Mouse (Mus musculus): ENCODE data around the gene Hist1h2bl. TPM values are rescaled to one million over a fixed set of nuclear protein-coding genes. Genes with fewer than 3 reads are reported as not detected.
"Not testable (repeated sequence)": the region's sequence is repeated elsewhere in the genome, so short reads cannot be mapped to it uniquely, and the experiment has no call there.

Hist1h2bl gene
- polyA plus RNA-seq, 1 experiment: 1.0 TPM

DNA sequence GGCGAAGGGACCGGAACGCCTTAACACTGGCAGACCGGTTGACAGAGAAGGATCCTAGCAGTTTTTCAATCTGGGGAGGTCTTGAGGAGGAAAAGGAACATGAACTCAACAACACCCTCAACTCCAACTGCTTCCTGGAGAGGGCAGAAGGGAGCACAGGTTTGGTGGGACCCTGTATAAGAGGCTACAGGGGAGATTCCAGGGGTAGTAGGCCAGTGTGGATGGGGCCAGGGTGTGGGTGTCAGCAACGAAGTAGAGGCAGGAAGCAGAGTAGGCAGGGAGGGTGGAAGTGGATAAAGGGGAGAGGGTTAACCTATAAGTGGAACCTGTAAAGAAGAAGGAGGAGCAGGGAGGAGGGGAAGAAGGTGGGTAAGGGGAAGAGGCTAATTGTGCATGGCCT, 17.5 kb upstream of the Hist1h2bl start:
- Histone ChIP-seq H3K4me3 (ENCODE audit: insufficient read depth, low read depth, low read length) (no peak overlapping the region), H3K27ac (ENCODE audit: insufficient read depth, low read depth, low read length) (no peak overlapping the region), H3K4me1 (ENCODE audit: control insufficient read depth, insufficient read depth, low read length) (no peaks in the 10 kb centered on the region), H3K27me3 (replicated peaks; ENCODE audit: control insufficient read depth, insufficient read depth, low read length) (no peaks in the 10 kb centered on the region), H3K36me3 (ENCODE audit: control insufficient read depth, insufficient read depth, low read length) (no peaks in the 10 kb centered on the region)
- TF ChIP-seq POLR2A (IDR thresholded peaks at IDR 0.05; ENCODE audit: low read depth, low read length) (no peak), CTCF (conservative IDR thresholded peaks at IDR 0.05; ENCODE audit: insufficient read depth, insufficient read length, low read depth, low read length) (no peak)
- WGBS: 78% methylated on average over 5 of the region's 5 CpGs
- DNase-seq: no peak

DNA sequence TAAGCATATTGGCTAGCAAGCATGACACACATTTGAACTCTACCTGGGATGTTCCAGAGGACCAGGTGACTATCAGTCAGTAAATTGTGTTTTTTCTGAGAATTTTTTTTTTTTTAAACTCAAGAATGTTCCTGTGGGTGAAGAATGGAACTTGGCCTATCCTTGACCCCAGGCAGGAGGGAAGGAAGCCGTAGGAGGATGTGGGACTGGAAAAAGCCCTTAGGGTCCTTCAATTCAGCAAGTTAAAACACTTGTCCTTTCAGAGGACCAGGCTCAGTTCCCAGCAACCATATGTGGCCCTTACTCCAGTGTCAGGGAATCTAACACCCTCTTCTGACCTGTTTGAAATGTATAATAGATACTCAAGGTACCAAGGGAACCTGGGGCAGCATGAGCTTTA, 13.6 kb upstream of the Hist1h2bl start:
- DNase-seq: no peak

DNA sequence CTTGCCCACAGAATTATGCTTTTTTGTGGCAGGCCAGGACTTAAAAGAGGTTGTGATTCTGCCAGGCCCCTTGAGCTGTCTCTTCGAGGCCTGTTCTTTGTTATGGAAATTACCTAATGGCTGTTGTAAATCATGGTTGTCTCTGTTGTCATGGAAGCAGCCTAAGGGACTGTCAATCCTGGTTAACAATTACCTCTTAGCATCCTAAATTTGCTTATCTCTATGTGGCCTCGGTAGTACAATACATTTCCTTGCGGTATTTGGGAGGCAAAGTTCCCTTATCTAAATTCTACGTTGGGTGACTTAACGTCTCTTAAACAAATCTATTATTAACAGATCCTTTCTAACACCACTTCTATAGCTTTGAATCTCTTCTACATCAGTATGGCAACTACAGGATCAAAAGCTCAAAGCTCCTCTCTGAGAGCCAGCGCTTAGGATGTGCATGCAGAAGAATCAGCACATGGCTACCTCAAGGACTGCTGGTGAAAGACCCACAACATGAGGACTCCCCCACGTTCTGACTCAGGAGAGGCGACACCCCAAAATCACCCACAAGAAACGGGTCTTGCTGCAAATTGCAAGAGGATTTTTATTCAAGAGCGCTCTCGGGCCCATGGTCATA, 12.1 kb upstream of the Hist1h2bl start:
- H3K4me1 ChIP-seq (ENCODE audit: control insufficient read depth, insufficient read depth, low read length): no peaks in the 10 kb centered on the region
- WGBS: 64% methylated on average over 11 of the region's 11 CpGs

More for the DNA sequence above, 13.6 kb upstream of the Hist1h2bl start:
- TF ChIP-seq CTCF (conservative IDR thresholded peaks at IDR 0.05; ENCODE audit: insufficient read depth, insufficient read length, low read depth, low read length) (no peak), POLR2A (IDR thresholded peaks at IDR 0.05; ENCODE audit: low read depth, low read length) (no peak)
- Histone ChIP-seq H3K27me3 (replicated peaks; ENCODE audit: control insufficient read depth, insufficient read depth, low read length) (no peaks in the 10 kb centered on the region), H3K4me1 (ENCODE audit: control insufficient read depth, insufficient read depth, low read length) (no peaks in the 10 kb centered on the region), H3K27ac (ENCODE audit: insufficient read depth, low read depth, low read length) (no peak overlapping the region), H3K36me3 (ENCODE audit: control insufficient read depth, insufficient read depth, low read length) (no peaks in the 10 kb centered on the region), H3K4me3 (ENCODE audit: insufficient read depth, low read depth, low read length) (no peak overlapping the region)
- WGBS: 53% methylated on average over 1 of the region's 1 CpGs

DNA sequence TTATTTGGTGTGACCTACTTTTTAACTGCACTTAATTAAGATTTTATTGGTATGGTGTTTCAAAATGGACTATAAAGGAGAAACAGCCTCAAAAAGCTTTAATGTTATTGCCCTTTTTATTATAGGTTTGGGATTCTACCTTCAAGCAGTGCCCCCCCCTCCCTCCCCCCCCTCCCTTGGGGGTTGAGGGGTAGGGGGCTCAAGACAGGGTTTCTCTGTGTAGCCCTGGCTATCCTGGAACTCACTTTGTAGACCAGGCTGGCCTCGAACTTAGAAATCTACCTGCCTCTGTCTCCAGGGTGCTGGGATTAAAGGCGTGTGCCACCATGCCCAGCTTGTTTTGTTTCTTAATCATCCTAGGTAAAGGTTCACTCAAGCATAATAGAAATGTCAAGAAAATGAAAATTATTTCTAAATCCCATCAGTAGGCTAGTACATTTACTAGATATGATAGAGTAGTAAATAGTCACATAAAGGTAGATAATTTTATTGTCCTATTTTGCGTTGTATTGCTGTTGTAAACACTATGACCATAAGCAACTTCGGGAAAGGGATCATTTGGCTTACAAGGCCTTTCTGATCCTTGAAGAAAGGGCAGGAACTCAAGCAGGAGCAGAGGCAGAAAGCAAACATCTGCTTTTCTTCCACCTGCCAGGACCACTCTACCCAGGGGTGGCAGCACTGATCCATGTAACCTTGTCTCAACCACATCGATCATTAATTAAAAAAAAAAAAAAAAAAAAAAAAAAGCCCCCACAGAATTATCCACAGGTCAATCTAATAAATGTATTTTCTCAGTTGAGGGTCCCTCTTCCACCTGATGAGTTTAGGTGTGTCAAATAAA, 7.3 kb upstream of the Hist1h2bl start:
- Histone ChIP-seq H3K4me3 (ENCODE audit: insufficient read depth, low read depth, low read length) (no peak overlapping the region), H3K27me3 (replicated peaks; ENCODE audit: control insufficient read depth, insufficient read depth, low read length) (peaks cover 1% of the 10 kb centered on the region; the same call in 1 of the 2 replicates), H3K27ac (ENCODE audit: insufficient read depth, low read depth, low read length) (no peak overlapping the region), H3K36me3 (ENCODE audit: control insufficient read depth, insufficient read depth, low read length) (no peaks in the 10 kb centered on the region), H3K4me1 (ENCODE audit: control insufficient read depth, insufficient read depth, low read length) (no peaks in the 10 kb centered on the region; the same call in 1 of the 2 replicates)
- WGBS: 48% methylated on average over 5 of the region's 5 CpGs
- DNase-seq: no peak
- no peak for TF ChIP-seq CTCF (conservative IDR thresholded peaks at IDR 0.05; ENCODE audit: insufficient read depth, insufficient read length, low read depth, low read length)
- no peak for TF ChIP-seq POLR2A (IDR thresholded peaks at IDR 0.05; ENCODE audit: low read depth, low read length)

More for the DNA sequence above, 12.1 kb upstream of the Hist1h2bl start:
- H3K27me3 ChIP-seq (replicated peaks; ENCODE audit: control insufficient read depth, insufficient read depth, low read length): no peaks in the 10 kb centered on the region
- no peak overlapping the region for H3K27ac ChIP-seq (ENCODE audit: insufficient read depth, low read depth, low read length)
- no peak overlapping the region for H3K4me3 ChIP-seq (ENCODE audit: insufficient read depth, low read depth, low read length)
- no peak for DNase-seq
- H3K36me3 ChIP-seq (ENCODE audit: control insufficient read depth, insufficient read depth, low read length): no peaks in the 10 kb centered on the region
- TF ChIP-seq CTCF (conservative IDR thresholded peaks at IDR 0.05; ENCODE audit: insufficient read depth, insufficient read length, low read depth, low read length) (no peak), POLR2A (IDR thresholded peaks at IDR 0.05; ENCODE audit: low read depth, low read length) (no peak)

DNA sequence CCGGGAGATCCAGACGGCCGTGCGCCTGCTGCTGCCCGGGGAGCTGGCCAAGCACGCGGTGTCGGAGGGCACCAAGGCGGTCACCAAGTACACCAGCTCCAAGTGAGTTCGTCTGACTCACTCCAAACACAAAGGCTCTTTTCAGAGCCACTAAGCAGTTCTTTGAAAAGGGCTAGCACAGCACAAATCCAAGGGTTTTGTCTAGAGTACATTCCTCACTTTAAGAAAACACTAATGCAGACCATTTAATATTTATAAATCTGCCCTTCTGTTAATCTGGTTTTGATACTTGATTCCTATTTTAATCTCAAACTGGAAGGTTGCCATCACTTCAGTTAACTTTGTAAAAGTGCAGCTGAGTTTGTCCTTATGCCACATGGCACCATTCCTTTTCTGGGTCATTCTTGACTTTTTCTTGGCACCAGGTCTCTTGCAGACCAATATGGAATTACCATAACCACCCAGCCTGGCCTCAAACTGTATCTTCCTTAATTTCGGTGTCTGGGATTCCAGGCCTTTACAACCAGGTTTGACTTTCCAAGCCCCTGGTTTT, 6.5 kb upstream of the Hist1h2bl start:
- Histone ChIP-seq H3K27ac (ENCODE audit: insufficient read depth, low read depth, low read length) (no peak overlapping the region), H3K27me3 (replicated peaks; ENCODE audit: control insufficient read depth, insufficient read depth, low read length) (peaks cover 1% of the 10 kb centered on the region; the same call in 1 of the 2 replicates), H3K4me3 (ENCODE audit: insufficient read depth, low read depth, low read length) (peak overlapping the region; percentile 77), H3K4me1 (ENCODE audit: control insufficient read depth, insufficient read depth, low read length) (no peaks in the 10 kb centered on the region; the same call in 1 of the 2 replicates), H3K36me3 (ENCODE audit: control insufficient read depth, insufficient read depth, low read length) (no peaks in the 10 kb centered on the region)
- TF ChIP-seq POLR2A (IDR thresholded peaks at IDR 0.05; ENCODE audit: low read depth, low read length) (no peak), CTCF (conservative IDR thresholded peaks at IDR 0.05; ENCODE audit: insufficient read depth, insufficient read length, low read depth, low read length) (no peak)
- WGBS: 7% methylated on average over 11 of the region's 11 CpGs
- DNase-seq: no peak

- 1% methylated on average over 37 of the region's 37 CpGs for WGBS
- H3K4me3 ChIP-seq (ENCODE audit: insufficient read depth, low read depth, low read length): peak within 1 kb of the TSS; percentile 77
- H3K27ac ChIP-seq (ENCODE audit: insufficient read depth, low read depth, low read length); H3K36me3 ChIP-seq (ENCODE audit: control insufficient read depth, insufficient read depth, low read length); H3K4me1 ChIP-seq (ENCODE audit: control insufficient read depth, insufficient read depth, low read length); H3K27me3 ChIP-seq (replicated peaks; ENCODE audit: control insufficient read depth, insufficient read depth, low read length): not testable (repeated sequence)
- DNase-seq: peak; percentile 82
- TF ChIP-seq POLR2A (IDR thresholded peaks at IDR 0.05; ENCODE audit: low read depth, low read length): peak; percentile 24
Measured at GRCm38 (mm10) chr13:21721757-21722372, 5.9 kb upstream of the Hist1h2bl start, which contains the start of gene Hist1h2bm. Gene Hist1h2bm, plus strand, starts transcription at chr13:21722044.

- not testable (repeated sequence) for H3K4me1 ChIP-seq (ENCODE audit: control insufficient read depth, insufficient read depth, low read length); H3K27ac ChIP-seq (ENCODE audit: insufficient read depth, low read depth, low read length); H3K36me3 ChIP-seq (ENCODE audit: control insufficient read depth, insufficient read depth, low read length); H3K27me3 ChIP-seq (replicated peaks; ENCODE audit: control insufficient read depth, insufficient read depth, low read length); DNase-seq
- peak overlapping the region; percentile 58 for H3K4me3 ChIP-seq (ENCODE audit: insufficient read depth, low read depth, low read length)
- 3% methylated on average over 26 of the region's 44 CpGs for WGBS
Measured at GRCm38 (mm10) chr13:21721107-21721756, 5.3 kb upstream of the Hist1h2bl start.

All from kidney, adult 2 months (tissue).